Mouse (Mus musculus) telencephalon, adult 2 months (tissue): Measurements from ENCODE around the gene Gm8212.
"Not testable (repeated sequence)": the region's sequence is repeated elsewhere in the genome, so short reads cannot be mapped to it uniquely, and the experiment has no call there.

Experiments
- DNase-seq: peaks from one replicate; pipeline ENCODE4 v3.0.0-alpha.2; 2011; ENCODE audit warnings: low read depth, low spot score

The Gm8212 gene

GRCm38 (mm10) chr14:44197361-44197760 lies at the start of gene Gm8212:
Gene Gm8212, plus strand, starts transcription at chr14:44197661.
- DNase-seq, result not testable (repeated sequence)

GRCm38 (mm10) chr14:44213154-44213553 lies 15.7 kb downstream of the Gm8212 start, which contains the start of gene 4930503E14Rik:
Gene 4930503E14Rik, minus strand, starts transcription at chr14:44213254.
- DNase-seq, result not testable (repeated sequence)

DNA sequence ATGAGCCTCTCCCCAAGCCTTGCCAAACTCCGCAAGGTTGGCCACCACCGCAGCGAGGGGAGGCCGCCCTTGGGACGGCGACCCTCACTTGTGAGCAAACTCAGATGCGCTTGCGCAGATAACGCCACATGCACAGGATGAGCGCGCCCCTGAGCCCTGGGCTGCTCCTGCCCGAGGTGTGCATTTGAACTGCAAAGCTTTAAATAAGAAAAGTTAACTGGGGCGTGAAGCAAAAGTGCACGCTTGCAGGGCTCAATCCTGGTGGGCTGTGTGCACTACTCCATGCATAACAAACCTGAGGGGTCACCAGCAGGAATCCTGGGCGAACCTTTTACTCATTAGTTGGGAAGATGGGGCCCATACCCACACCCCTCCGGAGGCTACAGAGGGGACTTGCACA lies 50.6 kb downstream of the Gm8212 start:
- DNase-seq, result no peak
